Mouse (Mus musculus): ENCODE data around the gene Gtf2i. TPM values are rescaled to one million over a fixed set of nuclear protein-coding genes. Genes with fewer than 3 reads are reported as not detected.

Gtf2i gene
- total RNA-seq, 2 experiments from 2014 or later = 228 to 249 TPM

GRCm38 (mm10) chr5:134193664-134194063 is 120.9 kb downstream of the Gtf2i start:
- DNase-seq = no peak

- no peak for DNase-seq
These were observed 126.0 kb downstream of the Gtf2i start for GRCm38 (mm10) chr5:134188571-134188970.

Small RNA genes within 50 kb of the gene (microRNA-seq; reads per million reads assigned to microRNA genes)
- not detected for gene Mir3965

Other genes with a start within 250 kb of the Gtf2i start
- 10 to 100 TPM; 14.0 to 19.7 TPM for gene Castor2, start 215.0 kb downstream of the Gtf2i start, total RNA-seq (2021)
- gene Rcc1l, start 138.0 kb downstream of the Gtf2i start, total RNA-seq (2021) = 10 to 100 TPM; 26.6 to 29.4 TPM
- 10 to 100 TPM in 1 of 2 experiments, 1 to 10 TPM in 1; 7.4 to 12.0 TPM for gene Gtf2ird2, start 130.7 kb downstream of the Gtf2i start, total RNA-seq (2021)
- 10 to 100 TPM in 1 of 2 experiments, 1 to 10 TPM in 1; 8.4 to 10.2 TPM for gene Ncf1, start 85.1 kb downstream of the Gtf2i start, total RNA-seq (2021)
- 100 to 1,000 TPM in 1 of 2 experiments, 10 to 100 TPM in 1; 69.8 to 112 TPM for gene Gtf2ird1, start 142.0 kb upstream of the Gtf2i start, total RNA-seq (2021)
- gene Clip2, start 237.7 kb upstream of the Gtf2i start, total RNA-seq (2021) = 10 to 100 TPM; 21.8 to 24.1 TPM
- not detected for gene Syna, start 245.4 kb upstream of the Gtf2i start, total RNA-seq (2021)